In the genomic region with DNA sequence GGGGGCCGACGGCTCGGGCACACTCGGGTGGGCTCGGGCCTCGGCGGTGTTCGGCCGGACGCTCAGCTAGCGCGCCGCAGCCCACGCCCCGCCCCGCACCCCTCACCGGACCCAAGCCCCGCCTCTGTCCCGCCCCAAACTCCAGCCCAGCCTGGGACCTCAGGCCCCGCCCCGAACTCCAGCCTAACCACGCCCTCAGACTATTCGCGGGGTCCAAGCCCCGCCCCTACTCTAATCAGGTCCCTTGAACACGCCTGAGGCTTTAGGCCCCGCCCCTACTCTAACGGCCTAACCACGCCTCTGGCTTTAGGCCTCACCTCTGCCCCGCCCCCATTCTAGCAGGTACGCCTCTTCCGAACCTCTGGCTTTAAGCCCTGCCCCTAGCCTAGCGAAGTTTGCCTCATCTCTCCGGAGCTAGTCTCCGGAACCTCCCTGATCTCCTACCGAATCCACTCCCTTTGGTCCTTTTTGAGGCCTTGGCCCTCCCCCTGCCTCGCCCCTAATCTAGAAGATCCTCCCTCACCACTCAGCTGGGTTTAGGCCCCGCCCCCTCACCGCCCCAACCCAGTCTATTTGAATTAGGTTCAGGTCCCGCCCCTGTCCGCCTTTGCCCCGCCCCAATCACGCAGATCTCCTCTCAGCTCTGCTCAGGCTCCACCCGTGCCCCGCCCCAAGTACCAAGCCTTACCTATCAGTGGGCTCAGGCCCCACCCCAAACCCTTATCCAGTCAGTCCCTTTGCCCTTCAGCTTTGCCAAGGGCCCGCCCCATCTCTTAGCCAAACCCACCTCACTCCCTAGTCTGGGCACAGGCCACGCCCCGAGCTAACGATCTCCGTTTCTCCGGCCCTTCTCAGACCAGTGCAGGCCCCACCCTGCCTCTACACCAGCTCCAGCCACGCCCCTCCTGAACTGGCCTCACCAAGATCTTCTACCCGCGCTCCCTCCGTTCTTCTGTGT, we compare ENCODE assay signal across 7 mouse cellular contexts. TPM values are rescaled to one million over a fixed set of nuclear protein-coding genes. Genes with fewer than 3 reads are reported as not detected.
DNase-seq lines count a peak whose midpoint lies in the region; ATAC-seq lines count a peak whose summit lies in the region.

No protein-coding gene starts in this region.

- DNase-seq in adrenal gland, adult 2 months, result peak; percentile 99
- peak; percentile 90 for DNase-seq in embryo, embryonic 11.5 days (ENCODE audit: low read depth, low spot score)
- DNase-seq in gastrocnemius, postnatal 36 days, result peak; percentile 94 to 96
- peak; percentile 93 to 98 for DNase-seq in left cerebral cortex, postnatal 25 days (ENCODE audit: low spot score in 2 of 2)
- DNase-seq in midbrain, embryonic 10.5 days (ENCODE audit: low spot score), result peak; percentile 97
- DNase-seq in right cerebral cortex, postnatal 4 days, result peak; percentile 99

- H3K27ac ChIP-seq in intestine, embryonic 15.5 days, result peak overlapping the region; percentile 64
- H3K27ac ChIP-seq in midbrain, embryonic 10.5 days (replicated peaks), result peak overlapping the region; percentile 85

- H3K36me3 ChIP-seq in intestine, embryonic 15.5 days, result no peaks in the 10 kb centered on the region
- H3K36me3 ChIP-seq in midbrain, embryonic 10.5 days, result no peaks in the 10 kb centered on the region

- H3K9ac ChIP-seq in intestine, embryonic 15.5 days, result peak overlapping the region; percentile 64

- peaks cover 11% of the 10 kb centered on the region for H3K4me1 ChIP-seq in intestine, embryonic 15.5 days (replicated peaks)
- peaks cover 31% of the 10 kb centered on the region for H3K4me1 ChIP-seq in midbrain, embryonic 10.5 days

- ATAC-seq in intestine, embryonic 15.5 days, result peak; percentile 95

- under 1% methylated on average over 53 of the region's 55 CpGs for WGBS in intestine, embryonic 15.5 days
- under 1% methylated on average over 55 of the region's 55 CpGs for WGBS in midbrain, embryonic 10.5 days

- H3K9me3 ChIP-seq in intestine, embryonic 15.5 days, result no peaks in the 10 kb centered on the region
- H3K9me3 ChIP-seq in midbrain, embryonic 10.5 days (replicated peaks), result no peaks in the 10 kb centered on the region

- peaks cover 8% of the 10 kb centered on the region; the same call in 1 of the 2 replicates for H3K27me3 ChIP-seq in intestine, embryonic 15.5 days (replicated peaks)
- peaks cover 46% of the 10 kb centered on the region for H3K27me3 ChIP-seq in midbrain, embryonic 10.5 days (ENCODE audit: low read depth, poor library complexity, severe bottlenecking)

- H3K4me2 ChIP-seq in intestine, embryonic 15.5 days (replicated peaks), result peak overlapping the region; percentile 89

- H3K4me3 ChIP-seq in intestine, embryonic 15.5 days (replicated peaks), result peak overlapping the region; percentile 61
- H3K4me3 ChIP-seq in midbrain, embryonic 10.5 days, result peak overlapping the region; percentile 81

- intact Hi-C loops in gastrocnemius, postnatal 36 days (cut with DNase I), result no loop called here
- intact Hi-C loops in left cerebral cortex, postnatal 25 days (cut with DNase I), result loop anchor here (5.0 kb wide), 1 partner anchor 149 kb away; a partner anchor contains a TSS

RNA-seq across cellular contexts. Expression of a gene that starts 0.6 kb away (rescaled TPM):
- 10 to 100 TPM; 13.3 to 15.0 TPM for total RNA-seq in adrenal gland, adult 2 months (2021)
- polyA plus RNA-seq in adrenal gland, adult 2 months (2012; rRNA removed), result 13.4 and 21.4 TPM in 2 replicates
- total RNA-seq in gastrocnemius, postnatal 36 days (2021), result under 1 TPM; 0.64 to 0.69 TPM
- 10.3 and 11.7 TPM in 2 replicates for polyA plus RNA-seq in intestine, embryonic 15.5 days (2015; fragmentation: Nextera tagmentation; extraction: Ambion mirVana)
- 100 to 1,000 TPM; 117 to 125 TPM for total RNA-seq in left cerebral cortex, postnatal 25 days (2021)
- polyA plus RNA-seq in midbrain, embryonic 10.5 days (2016; fragmentation: Nextera tagmentation; extraction: Ambion mirVana), result 10.3 and 11.1 TPM in 2 replicates

Comparison
In these comparisons a context has a peak if more than half of its experiments do, and no peak if none do; other contexts are left out.
1. Peak in every context shown above with its lines: DNase-seq, ATAC-seq, H3K4me3 ChIP-seq and H3K27ac ChIP-seq.
2. RNA of a gene that starts 0.6 kb away (total RNA-seq): 117 to 125 TPM in left cerebral cortex, postnatal 25 days and 13.3 to 15.0 TPM in adrenal gland, adult 2 months; 0.64 to 0.69 TPM in gastrocnemius, postnatal 36 days; every median in the first group is over 4 times any median in the second.